Mouse (Mus musculus): ENCODE measurements around the gene Cpm. TPM values are rescaled to one million over a fixed set of nuclear protein-coding genes. Genes with fewer than 3 reads are reported as not detected.

Cpm gene
- polyA plus RNA-seq, 2 experiments, result 3.9 to 9.1 TPM

DNA sequence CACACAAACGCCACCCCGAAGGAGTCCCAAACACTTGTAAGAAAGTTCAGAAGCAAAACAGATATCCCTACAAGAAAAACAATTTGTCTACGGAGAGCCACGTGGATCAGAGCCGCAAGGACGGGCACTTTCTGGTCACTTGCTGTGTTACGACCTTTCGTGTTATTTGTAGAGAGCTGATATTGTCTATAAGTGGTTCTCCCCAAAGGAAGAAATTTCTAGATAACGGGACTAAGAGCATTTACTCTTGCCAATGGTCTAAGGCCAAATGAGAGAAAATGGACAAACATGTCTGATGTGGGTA is 54.4 kb downstream of the Cpm start:
- Histone ChIP-seq H3K4me2 (ENCODE audit: low read depth) (no peak overlapping the region), H3K4me3 (ENCODE audit: insufficient read depth in 1 of 2, low read depth in 2 of 2, low read length in 2 of 2) (no peak overlapping the region), H3K9me3 (ENCODE audit: control insufficient read depth, low read length) (no peaks in the 10 kb centered on the region), H3K36me3 (replicated peaks; ENCODE audit: control insufficient read depth, insufficient read depth, low read depth) (no peaks in the 10 kb centered on the region), H3K4me1 (replicated peaks; ENCODE audit: control insufficient read depth in 2 of 2, insufficient read depth in 2 of 2, low read length in 1 of 2) (peaks cover 0 to 4% of the 10 kb centered on the region in 2 experiments; a peak in 2 of 4 replicates), H3K27ac (no peak overlapping the region), H3K27me3 (ENCODE audit: control insufficient read depth, insufficient read depth, low read length) (no peaks in the 10 kb centered on the region), H3K9ac (replicated peaks) (no peak overlapping the region)
- WGBS (ENCODE audit: insufficient replicate concordance), result 84% methylated on average over 9 of the region's 9 CpGs
- TF ChIP-seq CTCF (IDR thresholded peaks at IDR 0.05; ENCODE audit: low read depth) (no peak), EP300 (IDR thresholded peaks at IDR 0.05; ENCODE audit: low read depth) (no peak)
- ATAC-seq (ENCODE audit: insufficient read depth) (no peak), DNase-seq (ENCODE audit: low read depth in 3 of 3, low spot score in 3 of 3) (no peak)

DNA sequence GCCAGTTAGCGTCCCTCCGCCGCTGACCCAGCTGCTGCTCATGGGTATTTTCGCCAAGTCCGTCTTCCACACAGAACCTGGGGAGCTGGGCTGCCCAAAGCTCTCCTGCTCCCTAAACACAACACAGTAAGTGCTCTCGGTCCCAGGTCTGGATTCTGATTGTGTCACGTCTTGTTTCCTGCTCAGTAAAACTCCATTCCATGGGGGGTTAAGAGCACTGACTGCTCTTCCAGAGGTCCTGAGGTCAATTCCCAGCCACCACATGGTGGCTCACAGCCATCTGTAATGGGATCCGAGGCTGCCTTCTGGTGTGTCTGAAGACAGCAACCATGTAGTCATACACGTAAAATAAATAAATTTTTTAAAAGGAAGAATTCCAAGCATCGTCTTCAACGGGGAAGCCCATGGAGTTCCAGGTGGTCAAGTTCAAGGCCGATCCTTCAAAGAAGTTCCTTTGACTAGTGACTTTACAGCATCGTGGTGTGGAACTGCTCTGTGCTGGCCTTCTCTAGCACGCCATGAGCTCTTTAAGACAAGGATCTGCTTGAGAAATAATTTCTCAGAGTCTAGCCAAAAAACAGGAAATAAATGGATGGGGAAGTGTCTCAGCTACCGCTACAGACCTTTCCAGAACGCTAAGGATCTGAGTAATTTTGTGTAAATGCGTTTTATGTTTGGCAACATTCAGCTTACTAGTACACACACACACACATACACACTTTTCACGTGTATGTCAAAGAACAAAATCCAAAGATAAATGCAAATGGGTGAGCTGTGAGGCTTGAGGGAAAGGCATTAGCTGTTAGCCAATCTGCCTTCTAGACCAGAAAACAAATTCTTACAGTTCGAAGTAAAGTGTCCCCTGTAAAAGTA is 55.2 kb downstream of the Cpm start:
- Histone ChIP-seq H3K36me3 (replicated peaks; ENCODE audit: control insufficient read depth, insufficient read depth, low read depth) (peaks cover 7% of the 10 kb centered on the region), H3K27ac (no peak overlapping the region), H3K4me1 (replicated peaks; ENCODE audit: control insufficient read depth in 2 of 2, insufficient read depth in 2 of 2, low read length in 1 of 2) (no peaks in the 10 kb centered on the region), H3K4me3 (ENCODE audit: insufficient read depth in 1 of 2, low read depth in 2 of 2, low read length in 2 of 2) (no peak overlapping the region), H3K9me3 (ENCODE audit: control insufficient read depth, low read length) (no peaks in the 10 kb centered on the region), H3K9ac (replicated peaks) (no peak overlapping the region), H3K4me2 (ENCODE audit: low read depth) (no peak overlapping the region), H3K27me3 (ENCODE audit: control insufficient read depth, insufficient read depth, low read length) (no peaks in the 10 kb centered on the region)
- ATAC-seq (ENCODE audit: insufficient read depth) (no peak), DNase-seq (ENCODE audit: low read depth in 3 of 3, low spot score in 3 of 3) (no peak)
- WGBS (ENCODE audit: insufficient replicate concordance), result 60% methylated on average over 19 of the region's 19 CpGs
- TF ChIP-seq CTCF (IDR thresholded peaks at IDR 0.05; ENCODE audit: low read depth) (no peak), EP300 (IDR thresholded peaks at IDR 0.05; ENCODE audit: low read depth) (no peak)

GRCm38 (mm10) chr10:117685171-117685848 is 56.0 kb downstream of the Cpm start:
- H3K27ac ChIP-seq, result no peak overlapping the region
- 66% methylated on average over 15 of the region's 15 CpGs for whole genome bisulfite sequencing (ENCODE audit: insufficient replicate concordance)
- peaks cover 13% of the 10 kb centered on the region for H3K36me3 ChIP-seq (replicated peaks; ENCODE audit: control insufficient read depth, insufficient read depth, low read depth)
- H3K4me3 ChIP-seq (ENCODE audit: insufficient read depth in 1 of 2, low read depth in 2 of 2, low read length in 2 of 2), result no peak overlapping the region
- H3K4me1 ChIP-seq (replicated peaks; ENCODE audit: control insufficient read depth in 2 of 2, insufficient read depth in 2 of 2, low read length in 1 of 2), result no peaks in the 10 kb centered on the region
- H3K4me2 ChIP-seq (ENCODE audit: low read depth), result no peak overlapping the region
- ATAC-seq (ENCODE audit: insufficient read depth), result no peak
- no peak overlapping the region for H3K9ac ChIP-seq (replicated peaks)
- no peaks in the 10 kb centered on the region for H3K9me3 ChIP-seq (ENCODE audit: control insufficient read depth, low read length)
- H3K27me3 ChIP-seq (ENCODE audit: control insufficient read depth, insufficient read depth, low read length), result no peaks in the 10 kb centered on the region
- DNase-seq (ENCODE audit: low read depth in 3 of 3, low spot score in 3 of 3), result no peak
- TF ChIP-seq EP300 (IDR thresholded peaks at IDR 0.05; ENCODE audit: low read depth) (no peak), CTCF (IDR thresholded peaks at IDR 0.05; ENCODE audit: low read depth) (no peak)

GRCm38 (mm10) chr10:117685849-117686591 is 56.7 kb downstream of the Cpm start:
- H3K27ac ChIP-seq, result no peak overlapping the region
- H3K4me3 ChIP-seq (ENCODE audit: insufficient read depth in 1 of 2, low read depth in 2 of 2, low read length in 2 of 2), result no peak overlapping the region
- H3K4me2 ChIP-seq (ENCODE audit: low read depth), result no peak overlapping the region
- TF ChIP-seq CTCF (IDR thresholded peaks at IDR 0.05; ENCODE audit: low read depth) (no peak), EP300 (IDR thresholded peaks at IDR 0.05; ENCODE audit: low read depth) (no peak)
- no peak overlapping the region for H3K9ac ChIP-seq (replicated peaks)
- H3K27me3 ChIP-seq (ENCODE audit: control insufficient read depth, insufficient read depth, low read length), result no peaks in the 10 kb centered on the region
- H3K36me3 ChIP-seq (replicated peaks; ENCODE audit: control insufficient read depth, insufficient read depth, low read depth), result peaks cover 20% of the 10 kb centered on the region
- DNase-seq (ENCODE audit: low read depth in 3 of 3, low spot score in 3 of 3) (no peak), ATAC-seq (ENCODE audit: insufficient read depth) (no peak)
- 79% methylated on average over 13 of the region's 13 CpGs for WGBS (ENCODE audit: insufficient replicate concordance)
- no peaks in the 10 kb centered on the region for H3K4me1 ChIP-seq (replicated peaks; ENCODE audit: control insufficient read depth in 2 of 2, insufficient read depth in 2 of 2, low read length in 1 of 2)
- H3K9me3 ChIP-seq (ENCODE audit: control insufficient read depth, low read length), result no peaks in the 10 kb centered on the region

DNA sequence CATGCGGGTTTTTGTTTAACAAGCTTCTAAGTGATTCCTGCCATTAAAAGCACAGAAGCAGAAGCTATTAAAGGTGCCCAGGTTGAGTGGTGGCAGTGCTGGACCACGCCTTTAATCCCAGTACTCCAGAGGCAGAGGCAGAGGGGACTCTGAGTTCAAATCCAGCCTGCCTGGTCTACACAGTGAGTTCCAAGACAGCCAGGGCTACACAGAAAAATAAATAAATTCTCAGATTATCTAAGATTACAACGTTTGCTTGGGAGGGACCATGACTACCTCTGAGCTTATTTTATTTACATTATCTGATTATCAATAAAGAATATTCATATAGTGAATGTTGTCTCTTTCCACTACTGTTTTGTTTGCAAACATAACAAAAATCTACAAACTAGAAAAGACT is 57.7 kb downstream of the Cpm start:
- no peak overlapping the region for H3K4me2 ChIP-seq (ENCODE audit: low read depth)
- no peaks in the 10 kb centered on the region for H3K9me3 ChIP-seq (ENCODE audit: control insufficient read depth, low read length)
- H3K4me3 ChIP-seq (ENCODE audit: insufficient read depth in 1 of 2, low read depth in 2 of 2, low read length in 2 of 2), result no peak overlapping the region
- DNase-seq (ENCODE audit: low read depth in 3 of 3, low spot score in 3 of 3) (no peak), ATAC-seq (ENCODE audit: insufficient read depth) (no peak)
- H3K9ac ChIP-seq (replicated peaks), result no peak overlapping the region
- no peak overlapping the region for H3K27ac ChIP-seq
- no peak for TF ChIP-seq CTCF (IDR thresholded peaks at IDR 0.05; ENCODE audit: low read depth)
- TF ChIP-seq EP300 (IDR thresholded peaks at IDR 0.05; ENCODE audit: low read depth), result no peak
- no peaks in the 10 kb centered on the region for H3K4me1 ChIP-seq (replicated peaks; ENCODE audit: control insufficient read depth in 2 of 2, insufficient read depth in 2 of 2, low read length in 1 of 2)
- WGBS (ENCODE audit: insufficient replicate concordance), result 65% methylated on average over 3 of the region's 3 CpGs
- H3K36me3 ChIP-seq (replicated peaks; ENCODE audit: control insufficient read depth, insufficient read depth, low read depth), result peaks cover 28% of the 10 kb centered on the region
- H3K27me3 ChIP-seq (ENCODE audit: control insufficient read depth, insufficient read depth, low read length), result no peaks in the 10 kb centered on the region

All from liver, embryonic 14.5 days (tissue).